Mouse (Mus musculus): ENCODE measurements around the gene Gm49353. TPM values are rescaled to one million over a fixed set of nuclear protein-coding genes. Genes with fewer than 3 reads are reported as not detected.

Gene Gm49353
- polyA plus RNA-seq (2015; fragmentation: Nextera tagmentation; extraction: Ambion mirVana) = 16.3 and 18.5 TPM in 2 replicates

DNA sequence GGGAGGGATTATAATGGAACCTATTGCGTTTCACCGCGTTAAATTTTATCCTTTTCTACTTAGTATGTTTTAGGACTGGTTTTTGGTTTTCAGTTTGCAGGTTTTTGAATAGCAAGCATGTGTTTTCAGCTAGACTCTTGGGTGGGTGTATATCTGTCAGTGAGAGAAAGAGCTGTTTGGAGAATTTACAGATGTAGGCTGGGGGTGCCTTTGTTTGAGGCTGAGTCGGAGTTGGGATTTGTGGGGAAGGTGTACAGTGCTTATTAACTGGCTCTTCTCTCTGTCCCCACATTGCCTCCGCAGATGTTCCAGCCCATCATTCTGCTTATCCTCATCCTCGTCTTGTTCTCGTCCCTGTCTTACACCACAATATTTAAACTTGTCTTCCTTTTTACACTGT, at the start of gene Gm49353:
Gene Gm49353, plus strand, starts transcription at position 313 of the 400 bp plus-strand sequence.
- 91% methylated on average over 7 of the region's 7 CpGs for WGBS
- Histone ChIP-seq H3K9me3 (ENCODE audit: control insufficient read depth, low read length) (no peaks in the 10 kb centered on the region), H3K9ac (replicated peaks; ENCODE audit: low read depth, low read length) (no peak within 1 kb of the TSS), H3K4me3 (replicated peaks; ENCODE audit: low read length) (no peak within 1 kb of the TSS), H3K4me1 (replicated peaks; ENCODE audit: control insufficient read depth, insufficient read depth, low read length) (no peaks in the 10 kb centered on the region), H3K27me3 (replicated peaks; ENCODE audit: control insufficient read depth, insufficient read depth, low read length) (no peaks in the 10 kb centered on the region), H3K4me2 (ENCODE audit: low read length) (no peak within 1 kb of the TSS), H3K27ac (ENCODE audit: low read length) (no peak within 1 kb of the TSS), H3K36me3 (ENCODE audit: control insufficient read depth, insufficient read depth) (peaks cover 54% of the 10 kb centered on the region)
- no peak for ATAC-seq

DNA sequence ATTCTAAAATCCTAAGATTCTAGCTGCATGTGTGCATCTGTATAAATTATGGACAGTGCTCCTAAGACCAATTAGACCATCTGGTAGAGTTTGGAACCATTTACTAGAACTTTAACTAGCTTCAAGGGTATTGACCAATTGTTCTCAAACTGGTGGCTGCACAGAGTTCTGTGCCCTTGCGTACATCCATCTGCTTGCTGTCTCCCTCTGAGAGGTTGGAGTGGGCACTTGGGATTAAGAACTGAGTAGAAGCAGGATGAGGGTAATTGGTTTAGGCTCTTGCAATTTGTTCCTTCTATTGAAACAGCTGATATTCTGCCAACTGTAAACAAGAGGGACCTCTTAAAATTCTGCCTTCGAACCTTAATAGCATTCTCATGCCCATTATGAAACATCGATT, 43.5 kb upstream of the Gm49353 start:
- H3K27me3 ChIP-seq (replicated peaks; ENCODE audit: control insufficient read depth, insufficient read depth, low read length) = no peaks in the 10 kb centered on the region
- no peak overlapping the region for H3K4me3 ChIP-seq (replicated peaks; ENCODE audit: low read length)
- peaks cover 30% of the 10 kb centered on the region for H3K36me3 ChIP-seq (ENCODE audit: control insufficient read depth, insufficient read depth)
- no peak overlapping the region for H3K27ac ChIP-seq (ENCODE audit: low read length)
- H3K4me2 ChIP-seq (ENCODE audit: low read length) = no peak overlapping the region
- H3K9me3 ChIP-seq (ENCODE audit: control insufficient read depth, low read length) = no peaks in the 10 kb centered on the region
- no peak overlapping the region for H3K9ac ChIP-seq (replicated peaks; ENCODE audit: low read depth, low read length)
- ATAC-seq = no peak
- peaks cover 4% of the 10 kb centered on the region for H3K4me1 ChIP-seq (replicated peaks; ENCODE audit: control insufficient read depth, insufficient read depth, low read length)
- WGBS = 64% methylated on average over 3 of the region's 3 CpGs

DNA sequence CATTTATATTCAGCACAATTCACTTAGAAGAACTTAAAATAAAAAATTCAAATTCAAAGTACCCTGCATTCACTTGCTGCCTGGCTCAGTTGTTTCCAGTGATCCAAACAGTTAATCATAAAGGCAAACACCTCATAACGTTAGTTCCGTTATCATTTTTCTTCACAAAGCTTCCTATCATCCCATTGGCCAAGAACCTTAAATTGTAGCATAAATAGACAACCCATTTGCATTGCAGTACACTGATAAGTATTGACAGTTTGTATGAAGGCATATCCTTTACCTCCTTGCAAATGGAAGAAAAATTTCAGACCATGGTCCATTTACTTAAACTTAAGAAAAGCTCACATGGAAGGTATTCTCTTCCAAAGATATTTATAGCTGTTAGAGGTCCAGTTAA, 37.1 kb upstream of the Gm49353 start:
- no peak overlapping the region for H3K27ac ChIP-seq (ENCODE audit: low read length)
- WGBS = 83% methylated on average over 2 of the region's 2 CpGs
- no peaks in the 10 kb centered on the region for H3K4me1 ChIP-seq (replicated peaks; ENCODE audit: control insufficient read depth, insufficient read depth, low read length)
- H3K27me3 ChIP-seq (replicated peaks; ENCODE audit: control insufficient read depth, insufficient read depth, low read length) = no peaks in the 10 kb centered on the region
- H3K9ac ChIP-seq (replicated peaks; ENCODE audit: low read depth, low read length) = no peak overlapping the region
- H3K36me3 ChIP-seq (ENCODE audit: control insufficient read depth, insufficient read depth) = peaks cover 28% of the 10 kb centered on the region
- no peak overlapping the region for H3K4me2 ChIP-seq (ENCODE audit: low read length)
- H3K4me3 ChIP-seq (replicated peaks; ENCODE audit: low read length) = no peak overlapping the region
- no peaks in the 10 kb centered on the region for H3K9me3 ChIP-seq (ENCODE audit: control insufficient read depth, low read length)
- ATAC-seq = no peak

DNA sequence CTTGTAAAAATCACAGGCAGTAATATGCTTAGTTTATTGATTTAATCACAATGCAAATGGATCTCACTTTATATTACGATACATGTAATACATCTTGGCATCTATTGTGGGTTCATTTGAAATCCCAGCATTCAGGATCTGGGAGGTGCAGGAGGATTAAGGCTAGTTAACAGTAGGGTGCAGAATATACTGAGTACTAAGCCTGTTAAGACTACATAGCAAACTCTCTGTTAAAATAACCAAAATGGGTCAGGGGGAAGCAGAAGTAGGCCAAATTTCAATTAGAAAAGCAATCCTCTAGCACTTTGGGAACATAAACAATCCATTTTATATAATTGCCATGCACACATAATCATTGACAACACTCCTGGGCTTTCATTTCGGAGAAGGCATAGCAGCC, 25.0 kb upstream of the Gm49353 start:
- no peak for ATAC-seq
- H3K27ac ChIP-seq (ENCODE audit: low read length) = no peak overlapping the region
- 83% methylated on average over 2 of the region's 2 CpGs for WGBS
- no peaks in the 10 kb centered on the region; the same call in none of the 2 replicates for H3K4me1 ChIP-seq (replicated peaks; ENCODE audit: control insufficient read depth, insufficient read depth, low read length)
- H3K4me2 ChIP-seq (ENCODE audit: low read length) = no peak overlapping the region
- no peaks in the 10 kb centered on the region for H3K27me3 ChIP-seq (replicated peaks; ENCODE audit: control insufficient read depth, insufficient read depth, low read length)
- peaks cover 36% of the 10 kb centered on the region for H3K36me3 ChIP-seq (ENCODE audit: control insufficient read depth, insufficient read depth)
- H3K9ac ChIP-seq (replicated peaks; ENCODE audit: low read depth, low read length) = no peak overlapping the region
- H3K9me3 ChIP-seq (ENCODE audit: control insufficient read depth, low read length) = peaks cover 9% of the 10 kb centered on the region; the same call in 1 of the 2 replicates
- H3K4me3 ChIP-seq (replicated peaks; ENCODE audit: low read length) = no peak overlapping the region

DNA sequence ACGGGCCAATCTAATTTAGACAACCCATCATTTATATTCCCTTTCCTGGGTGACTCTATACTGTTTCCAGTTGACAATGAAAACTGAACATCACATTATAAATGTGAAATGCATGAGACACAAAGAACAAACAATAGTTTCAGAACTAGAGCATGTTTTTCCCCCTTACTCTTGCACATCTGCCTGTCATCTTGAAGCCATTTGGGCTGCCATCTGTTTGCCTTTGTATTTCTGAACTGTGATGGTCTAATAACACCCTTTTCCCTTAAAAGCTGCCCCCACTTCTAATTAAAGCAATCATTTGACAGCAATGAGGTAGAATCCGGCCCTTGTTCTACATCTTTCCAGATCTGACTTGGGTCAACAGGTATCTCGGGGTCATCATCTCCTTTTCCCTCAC, 23.1 kb upstream of the Gm49353 start:
- H3K27me3 ChIP-seq (replicated peaks; ENCODE audit: control insufficient read depth, insufficient read depth, low read length) = no peaks in the 10 kb centered on the region
- H3K36me3 ChIP-seq (ENCODE audit: control insufficient read depth, insufficient read depth) = peaks cover 31% of the 10 kb centered on the region
- H3K9me3 ChIP-seq (ENCODE audit: control insufficient read depth, low read length) = peaks cover 9% of the 10 kb centered on the region; the same call in 1 of the 2 replicates
- H3K4me1 ChIP-seq (replicated peaks; ENCODE audit: control insufficient read depth, insufficient read depth, low read length) = no peaks in the 10 kb centered on the region; the same call in none of the 2 replicates
- peak; percentile 55 for ATAC-seq
- WGBS = 58% methylated on average over 3 of the region's 3 CpGs
- H3K4me2 ChIP-seq (ENCODE audit: low read length) = no peak overlapping the region
- no peak overlapping the region for H3K4me3 ChIP-seq (replicated peaks; ENCODE audit: low read length)
- no peak overlapping the region for H3K9ac ChIP-seq (replicated peaks; ENCODE audit: low read depth, low read length)
- H3K27ac ChIP-seq (ENCODE audit: low read length) = no peak overlapping the region

DNA sequence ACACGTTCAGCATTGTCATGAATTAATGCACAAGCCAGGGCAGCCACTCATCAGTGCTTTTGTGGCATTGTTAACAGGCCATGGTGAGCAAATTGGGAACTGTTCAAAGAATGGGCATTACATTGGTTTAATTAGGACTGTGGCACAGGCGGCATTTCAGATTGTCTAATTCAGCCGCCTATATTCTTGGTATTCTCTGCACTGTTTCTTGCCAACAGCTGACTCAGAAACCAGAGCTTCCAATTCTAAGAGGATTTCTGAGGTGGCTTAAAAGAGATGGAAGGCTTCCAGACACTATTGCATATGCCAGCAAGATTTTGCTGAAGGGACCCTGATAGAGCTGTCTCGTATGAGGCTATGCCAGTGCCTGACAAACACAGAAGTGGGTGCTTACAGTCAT, 21.9 kb upstream of the Gm49353 start:
- WGBS = 18% methylated on average over 4 of the region's 4 CpGs
- no peak overlapping the region for H3K27ac ChIP-seq (ENCODE audit: low read length)
- H3K4me2 ChIP-seq (ENCODE audit: low read length) = no peak overlapping the region
- no peak overlapping the region for H3K4me3 ChIP-seq (replicated peaks; ENCODE audit: low read length)
- peaks cover 26% of the 10 kb centered on the region for H3K36me3 ChIP-seq (ENCODE audit: control insufficient read depth, insufficient read depth)
- H3K27me3 ChIP-seq (replicated peaks; ENCODE audit: control insufficient read depth, insufficient read depth, low read length) = no peaks in the 10 kb centered on the region
- H3K9me3 ChIP-seq (ENCODE audit: control insufficient read depth, low read length) = 0 out of 2 replicates have a peak, but pooled peaks cover under 1% of the 10 kb centered on the region
- ATAC-seq = peak; percentile 60
- no peaks in the 10 kb centered on the region; the same call in none of the 2 replicates for H3K4me1 ChIP-seq (replicated peaks; ENCODE audit: control insufficient read depth, insufficient read depth, low read length)
- no peak overlapping the region for H3K9ac ChIP-seq (replicated peaks; ENCODE audit: low read depth, low read length)

DNA sequence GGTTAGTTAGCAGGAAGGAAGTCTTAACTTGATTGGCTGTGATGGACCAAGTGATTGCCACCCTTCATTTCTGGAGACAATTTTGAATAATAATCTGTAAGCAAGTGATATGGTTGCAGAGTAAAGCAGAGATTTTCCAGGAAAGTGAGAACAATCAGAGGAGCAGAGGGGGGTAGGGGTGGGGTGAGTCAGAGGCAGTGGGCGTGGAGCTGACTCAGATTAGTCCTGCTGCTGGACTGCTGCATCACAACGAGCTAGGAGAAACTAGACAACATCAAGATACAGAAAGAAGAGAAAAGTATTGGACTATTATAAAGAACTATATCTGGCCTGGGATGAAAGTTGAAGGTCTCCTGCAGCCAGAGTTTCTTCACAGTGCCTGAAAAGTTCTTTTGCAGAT, 20.8 kb upstream of the Gm49353 start:
- ATAC-seq = no peak
- Histone ChIP-seq H3K4me3 (replicated peaks; ENCODE audit: low read length) (no peak overlapping the region), H3K27ac (ENCODE audit: low read length) (no peak overlapping the region), H3K36me3 (ENCODE audit: control insufficient read depth, insufficient read depth) (peaks cover 19% of the 10 kb centered on the region), H3K27me3 (replicated peaks; ENCODE audit: control insufficient read depth, insufficient read depth, low read length) (no peaks in the 10 kb centered on the region), H3K4me1 (replicated peaks; ENCODE audit: control insufficient read depth, insufficient read depth, low read length) (no peaks in the 10 kb centered on the region; the same call in none of the 2 replicates), H3K9me3 (ENCODE audit: control insufficient read depth, low read length) (no peaks in the 10 kb centered on the region), H3K9ac (replicated peaks; ENCODE audit: low read depth, low read length) (no peak overlapping the region), H3K4me2 (ENCODE audit: low read length) (no peak overlapping the region)
- 40% methylated on average over 2 of the region's 2 CpGs for WGBS

DNA sequence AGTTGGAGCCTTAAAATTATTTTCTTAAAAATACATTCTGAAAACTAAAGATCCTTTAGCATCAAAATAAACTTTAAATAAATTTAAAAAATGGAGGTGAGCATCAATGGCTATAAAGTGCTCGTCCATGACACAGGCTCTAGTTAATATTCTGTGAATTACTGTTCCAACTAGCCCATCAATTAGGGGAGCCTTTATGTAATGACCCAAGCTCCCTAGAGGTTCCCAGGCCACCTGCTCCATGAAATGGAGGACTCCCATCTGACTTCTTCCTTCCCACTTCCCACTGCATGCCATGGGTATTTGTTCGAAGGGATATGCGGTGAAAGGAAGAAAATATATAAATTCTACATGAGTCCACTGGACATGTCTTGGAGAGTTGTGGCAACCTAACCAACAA, 18.5 kb upstream of the Gm49353 start:
- 87% methylated on average over 3 of the region's 3 CpGs for WGBS
- no peak overlapping the region for H3K9ac ChIP-seq (replicated peaks; ENCODE audit: low read depth, low read length)
- no peaks in the 10 kb centered on the region; the same call in none of the 2 replicates for H3K4me1 ChIP-seq (replicated peaks; ENCODE audit: control insufficient read depth, insufficient read depth, low read length)
- H3K27ac ChIP-seq (ENCODE audit: low read length) = no peak overlapping the region
- H3K4me2 ChIP-seq (ENCODE audit: low read length) = no peak overlapping the region
- H3K27me3 ChIP-seq (replicated peaks; ENCODE audit: control insufficient read depth, insufficient read depth, low read length) = no peaks in the 10 kb centered on the region
- ATAC-seq = no peak
- H3K9me3 ChIP-seq (ENCODE audit: control insufficient read depth, low read length) = no peaks in the 10 kb centered on the region
- no peak overlapping the region for H3K4me3 ChIP-seq (replicated peaks; ENCODE audit: low read length)
- peaks cover 19% of the 10 kb centered on the region for H3K36me3 ChIP-seq (ENCODE audit: control insufficient read depth, insufficient read depth)

DNA sequence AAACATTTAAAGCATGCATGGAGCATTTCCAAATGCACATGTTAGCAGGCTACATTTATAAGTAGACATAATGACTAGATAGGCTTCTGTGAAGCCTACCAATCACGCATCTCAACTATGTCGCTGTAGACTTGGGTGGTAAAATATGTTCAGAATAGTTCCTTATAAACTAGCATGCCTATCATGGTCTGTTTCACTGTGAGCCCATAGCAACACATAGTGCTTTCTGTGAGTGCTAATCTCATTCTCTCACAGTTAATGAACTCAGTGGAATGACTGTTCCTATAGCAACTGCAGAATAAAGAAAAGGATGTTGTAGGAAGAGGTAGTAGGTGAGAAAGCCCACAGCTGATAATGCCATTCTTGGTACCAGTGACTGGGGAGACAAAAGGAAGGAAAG, 17.7 kb upstream of the Gm49353 start:
- WGBS = 40% methylated on average over 2 of the region's 2 CpGs
- H3K36me3 ChIP-seq (ENCODE audit: control insufficient read depth, insufficient read depth) = peaks cover 19% of the 10 kb centered on the region
- H3K4me3 ChIP-seq (replicated peaks; ENCODE audit: low read length) = no peak overlapping the region
- no peak overlapping the region for H3K27ac ChIP-seq (ENCODE audit: low read length)
- H3K27me3 ChIP-seq (replicated peaks; ENCODE audit: control insufficient read depth, insufficient read depth, low read length) = no peaks in the 10 kb centered on the region
- no peak overlapping the region for H3K4me2 ChIP-seq (ENCODE audit: low read length)
- H3K9me3 ChIP-seq (ENCODE audit: control insufficient read depth, low read length) = no peaks in the 10 kb centered on the region
- H3K9ac ChIP-seq (replicated peaks; ENCODE audit: low read depth, low read length) = no peak overlapping the region
- ATAC-seq = peak; percentile 27; the same call in 1 of the 2 replicates
- no peaks in the 10 kb centered on the region; the same call in 1 of the 2 replicates for H3K4me1 ChIP-seq (replicated peaks; ENCODE audit: control insufficient read depth, insufficient read depth, low read length)

DNA sequence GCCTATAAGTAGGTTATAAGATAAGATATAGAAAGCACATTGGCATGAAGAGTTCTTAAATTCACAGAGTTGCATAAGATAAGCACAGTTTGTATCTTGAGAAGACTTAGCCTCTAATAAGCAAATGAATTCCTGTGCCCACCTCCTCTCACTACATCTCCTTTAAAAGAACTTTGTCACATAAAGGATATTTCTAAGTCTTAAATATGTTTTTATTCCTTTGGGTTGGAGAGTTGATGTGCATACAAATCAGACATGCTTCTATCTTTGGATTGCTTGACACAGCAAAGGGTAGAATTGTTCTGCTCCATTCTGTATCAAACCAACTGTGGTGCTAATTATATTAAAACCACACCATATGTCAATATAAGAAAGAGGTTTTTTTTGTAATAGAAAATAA, 5.0 kb upstream of the Gm49353 start:
- peaks cover 37% of the 10 kb centered on the region for H3K36me3 ChIP-seq (ENCODE audit: control insufficient read depth, insufficient read depth)
- no peak overlapping the region for H3K4me2 ChIP-seq (ENCODE audit: low read length)
- no peak for ATAC-seq
- no peak overlapping the region for H3K9ac ChIP-seq (replicated peaks; ENCODE audit: low read depth, low read length)
- no peaks in the 10 kb centered on the region for H3K27me3 ChIP-seq (replicated peaks; ENCODE audit: control insufficient read depth, insufficient read depth, low read length)
- H3K4me3 ChIP-seq (replicated peaks; ENCODE audit: low read length) = no peak overlapping the region
- H3K27ac ChIP-seq (ENCODE audit: low read length) = no peak overlapping the region
- H3K4me1 ChIP-seq (replicated peaks; ENCODE audit: control insufficient read depth, insufficient read depth, low read length) = no peaks in the 10 kb centered on the region
- H3K9me3 ChIP-seq (ENCODE audit: control insufficient read depth, low read length) = no peaks in the 10 kb centered on the region

Data from forebrain, embryonic 16.5 days (tissue).